Mouse (Mus musculus) heart, adult 2 months (tissue): ENCODE results near the gene Acmsd.

Experiments
- CTCF ChIP-seq: fragments of 200-600 bp; IDR thresholded peaks from 2 replicates; pipeline ENCODE4 v1.8.1; 2022; ENCODE audit warnings: antibody characterized with exemption, mild to moderate bottlenecking, moderate library complexity
- EP300 ChIP-seq: fragments of 200-500 bp; IDR thresholded peaks from 2 replicates; pipeline ENCODE4 v1.6.1; 2011; ENCODE audit warnings: low read depth, low read length, control low read depth; ENCODE audit not compliant: insufficient read depth
- POLR2A ChIP-seq: fragments of 200-500 bp; IDR thresholded peaks from 2 replicates; pipeline ENCODE4 v1.6.1; 2011; ENCODE audit warnings: mild to moderate bottlenecking, low read depth, low read length, control low read depth; ENCODE audit not compliant: insufficient read depth

- TF ChIP-seq CTCF (no peak), EP300 (no peak), POLR2A (no peak)
These were observed 51.6 kb downstream of the Acmsd start for GRCm38 (mm10) chr1:127780849-127781248.
